Mouse (Mus musculus): Measurements from ENCODE around the gene Neurod2. TPM values are rescaled to one million over a fixed set of nuclear protein-coding genes. Genes with fewer than 3 reads are reported as not detected.

The Neurod2 gene
- total RNA-seq, 2 experiments from 2014 or later = 57.3 to 64.3 TPM

GRCm38 (mm10) chr11:98336245-98337107, 7.0 kb upstream of the Neurod2 start:
- intact Hi-C loops (cut with DNase I) = no loop called here
- DNase-seq (ENCODE audit: low spot score in 2 of 2) = no peak

- intact Hi-C loops (cut with DNase I) = no loop called here
- no peak for DNase-seq (ENCODE audit: low spot score in 2 of 2)
These were observed 5.8 kb upstream of the Neurod2 start for GRCm38 (mm10) chr11:98335250-98335649.

- peak in 1 of 2 experiments; percentile 51 for DNase-seq (ENCODE audit: low spot score in 2 of 2)
- intact Hi-C loops (cut with DNase I) = no loop called here
These were observed 4.7 kb upstream of the Neurod2 start for GRCm38 (mm10) chr11:98333981-98334741.

GRCm38 (mm10) chr11:98333263-98333696, 3.8 kb upstream of the Neurod2 start:
- intact Hi-C loops (cut with DNase I) = no loop called here
- DNase-seq (ENCODE audit: low spot score in 2 of 2) = peak in 1 of 2 experiments; percentile 81

GRCm38 (mm10) chr11:98332841-98333240, 3.4 kb upstream of the Neurod2 start:
- no peak for DNase-seq (ENCODE audit: low spot score in 2 of 2)
- intact Hi-C loops (cut with DNase I) = no loop called here

- DNase-seq (ENCODE audit: low spot score in 2 of 2) = no peak
- intact Hi-C loops (cut with DNase I) = no loop called here
These were observed 2.7 kb upstream of the Neurod2 start for GRCm38 (mm10) chr11:98332186-98332585.

GRCm38 (mm10) chr11:98331401-98331800, 2.0 kb upstream of the Neurod2 start:
- intact Hi-C loops (cut with DNase I) = no loop called here
- DNase-seq (ENCODE audit: low spot score in 2 of 2) = no peak

- intact Hi-C loops (cut with DNase I) = no loop called here
- DNase-seq (ENCODE audit: low spot score in 2 of 2) = no peak
These were observed 1.3 kb upstream of the Neurod2 start for GRCm38 (mm10) chr11:98330745-98331204.

GRCm38 (mm10) chr11:98329960-98330744, 704 bp upstream of the Neurod2 start:
- intact Hi-C loops (cut with DNase I) = no loop called here
- no peak for DNase-seq (ENCODE audit: low spot score in 2 of 2)

GRCm38 (mm10) chr11:98328371-98329069, 928 bp downstream of the Neurod2 start:
- peak in 1 of 2 experiments; percentile 54 for DNase-seq (ENCODE audit: low spot score in 2 of 2)
- intact Hi-C loops (cut with DNase I) = no loop called here

GRCm38 (mm10) chr11:98328031-98328370, 1.4 kb downstream of the Neurod2 start:
- intact Hi-C loops (cut with DNase I) = no loop called here
- no peak for DNase-seq (ENCODE audit: low spot score in 2 of 2)

GRCm38 (mm10) chr11:98327136-98328030, 2.1 kb downstream of the Neurod2 start:
- DNase-seq (ENCODE audit: low spot score in 2 of 2) = no peak
- intact Hi-C loops (cut with DNase I) = no loop called here

- intact Hi-C loops (cut with DNase I) = no loop called here
- DNase-seq (ENCODE audit: low spot score in 2 of 2) = no peak
These were observed 2.7 kb downstream of the Neurod2 start for GRCm38 (mm10) chr11:98326741-98327135.

GRCm38 (mm10) chr11:98325821-98326218, 3.6 kb downstream of the Neurod2 start:
- DNase-seq (ENCODE audit: low spot score in 2 of 2) = peak in 1 of 2 experiments; percentile 34
- intact Hi-C loops (cut with DNase I) = no loop called here

GRCm38 (mm10) chr11:98325191-98325820, 4.1 kb downstream of the Neurod2 start:
- intact Hi-C loops (cut with DNase I) = no loop called here
- no peak for DNase-seq (ENCODE audit: low spot score in 2 of 2)

- intact Hi-C loops (cut with DNase I) = no loop called here
- no peak for DNase-seq (ENCODE audit: low spot score in 2 of 2)
These were observed 5.5 kb downstream of the Neurod2 start for GRCm38 (mm10) chr11:98323933-98324332.

- intact Hi-C loops (cut with DNase I) = no loop called here
- DNase-seq (ENCODE audit: low spot score in 2 of 2) = no peak
These were observed 6.1 kb downstream of the Neurod2 start for GRCm38 (mm10) chr11:98323136-98323866.

Data from left cerebral cortex, postnatal 25 days (tissue).